Mouse (Mus musculus) kidney, embryonic 15.5 days (tissue): ENCODE results near the gene Scyl1. TPM values are rescaled to one million over a fixed set of nuclear protein-coding genes. Genes with fewer than 3 reads are reported as not detected.

Experiments used
- ATAC-seq: fragments of 200-750 bp; cut with Nextera tagmentation; replicated peaks from 2 replicates; pipeline ENCODE4 v1.8.0; 2017; ENCODE audit warnings: moderate TSS enrichment; ENCODE audit not compliant: low FRiP score
- H3K27ac ChIP-seq: fragments of 300-500 bp; sonication (generic); 2 replicates; pipeline ENCODE4 v1.5.1; 2015; ENCODE audit warnings: mild to moderate bottlenecking, inconsistent platforms
- H3K27me3 ChIP-seq: fragments of 300-500 bp; sonication (generic); 2 replicates; pipeline ENCODE4 v1.6.1; 2015; ENCODE audit warnings: inconsistent platforms
- H3K36me3 ChIP-seq: fragments of 300-500 bp; sonication (generic); 2 replicates; pipeline ENCODE4 v1.6.1; 2015; ENCODE audit warnings: inconsistent platforms
- H3K4me1 ChIP-seq: fragments of 300-500 bp; sonication (generic); 2 replicates; pipeline ENCODE4 v1.6.1; 2015; ENCODE audit warnings: inconsistent platforms
- H3K4me2 ChIP-seq: fragments of 300-500 bp; sonication (generic); 2 replicates; pipeline ENCODE4 v1.6.1; 2015; ENCODE audit warnings: moderate library complexity, mild to moderate bottlenecking, inconsistent platforms
- H3K4me3 ChIP-seq: fragments of 300-500 bp; sonication (generic); replicated peaks from 2 replicates; pipeline ENCODE4 v1.5.1; 2015; ENCODE audit warnings: mild to moderate bottlenecking, inconsistent platforms
- H3K9ac ChIP-seq: fragments of 300-500 bp; sonication (generic); 2 replicates; pipeline ENCODE4 v1.6.1; 2015; ENCODE audit warnings: mild to moderate bottlenecking, inconsistent platforms
- H3K9me3 ChIP-seq: fragments of 300-500 bp; sonication (generic); replicated peaks from 2 replicates; pipeline ENCODE4 v1.6.1; 2016; ENCODE audit warnings: inconsistent platforms
- WGBS: fragments of 180-500 bp; shearing (Covaris S2); methylation state at CpG from one replicate; pipeline ENCODE4 v1.1.7; 2015; ENCODE audit warnings: mixed read lengths; 5-methylcytosine and 5-hydroxymethylcytosine counted together
- polyA plus RNA-seq: library from polyadenylated mRNA; unstranded; fragments of >200 nt; fragmentation: Nextera tagmentation; extraction: Ambion mirVana; gene quantifications from 2 replicates; pipeline ENCODE4 v1.2.1, GENCODE M21; 2015

Scyl1 gene
- polyA plus RNA-seq, 1 experiment from 2014 or later: 76.0 TPM

DNA sequence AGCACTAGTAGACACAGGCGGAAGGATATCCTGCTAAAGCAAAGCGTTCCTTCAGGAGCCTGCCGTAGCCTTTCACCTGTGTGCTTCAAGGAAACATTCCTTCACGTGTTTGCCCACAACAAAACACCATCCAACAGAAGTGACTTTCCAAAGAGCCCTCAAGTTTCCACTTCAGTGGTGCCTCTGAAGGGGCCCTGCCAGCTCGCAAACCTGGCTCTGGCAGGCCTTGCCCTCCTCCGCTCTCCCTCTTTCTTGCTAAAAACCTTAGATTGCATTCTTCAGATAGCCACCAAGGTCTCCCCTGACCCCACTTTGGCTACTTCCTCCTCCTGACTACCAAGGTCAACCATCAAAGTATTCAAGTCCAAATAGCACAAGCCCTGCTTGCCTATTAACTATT is 10.3 kb upstream of the Scyl1 start:
- no peak for ATAC-seq
- H3K9me3 ChIP-seq: no peaks in the 10 kb centered on the region
- peaks cover under 1% of the 10 kb centered on the region for H3K4me1 ChIP-seq
- no peaks in the 10 kb centered on the region for H3K27me3 ChIP-seq
- 79% methylated on average over 6 of the region's 6 CpGs for WGBS
- H3K36me3 ChIP-seq: no peaks in the 10 kb centered on the region
- no peak overlapping the region for H3K4me3 ChIP-seq
- H3K27ac ChIP-seq: no peak overlapping the region
- no peak overlapping the region for H3K9ac ChIP-seq
- no peak overlapping the region for H3K4me2 ChIP-seq

GRCm38 (mm10) chr19:5780203-5780602 is 9.0 kb upstream of the Scyl1 start:
- Histone ChIP-seq H3K27me3 (no peaks in the 10 kb centered on the region), H3K36me3 (no peaks in the 10 kb centered on the region), H3K9me3 (no peaks in the 10 kb centered on the region), H3K27ac (no peak overlapping the region), H3K4me2 (no peak overlapping the region), H3K4me1 (no peaks in the 10 kb centered on the region), H3K9ac (no peak overlapping the region), H3K4me3 (no peak overlapping the region)
- 63% methylated on average over 7 of the region's 7 CpGs for WGBS
- ATAC-seq: no peak

GRCm38 (mm10) chr19:5778312-5778711 is 7.1 kb upstream of the Scyl1 start:
- no peak for ATAC-seq
- WGBS: 64% methylated on average over 8 of the region's 8 CpGs
- Histone ChIP-seq H3K27me3 (no peaks in the 10 kb centered on the region), H3K36me3 (no peaks in the 10 kb centered on the region), H3K27ac (no peak overlapping the region), H3K4me1 (no peaks in the 10 kb centered on the region), H3K4me2 (no peak overlapping the region), H3K9me3 (no peaks in the 10 kb centered on the region), H3K4me3 (no peak overlapping the region), H3K9ac (no peak overlapping the region)

GRCm38 (mm10) chr19:5777387-5778032 is 6.3 kb upstream of the Scyl1 start:
- no peaks in the 10 kb centered on the region for H3K4me1 ChIP-seq
- no peak for ATAC-seq
- no peak overlapping the region for H3K4me2 ChIP-seq

DNA sequence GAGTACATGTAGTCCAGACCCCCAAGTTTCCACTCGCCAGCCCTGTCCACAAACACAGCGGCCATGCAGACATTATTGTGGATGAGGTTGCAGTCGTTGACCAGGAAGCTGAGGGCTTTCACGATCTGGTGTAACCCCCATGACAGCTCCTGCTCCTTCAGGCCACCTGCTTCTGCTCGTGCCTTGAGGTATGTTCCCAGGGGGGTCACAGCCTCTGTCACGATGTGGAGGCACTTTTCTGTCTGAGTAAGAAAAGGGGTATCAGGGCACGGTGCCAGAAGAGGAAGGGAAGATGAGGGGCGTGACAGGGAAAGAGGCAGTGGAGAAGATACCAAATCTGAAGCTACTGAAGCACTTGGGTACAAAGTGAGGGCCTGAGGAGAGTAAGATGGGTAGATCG is 908 bp downstream of the Scyl1 start:
- Histone ChIP-seq H3K9ac (peak overlapping the region; percentile 62), H3K4me3 (peak overlapping the region; percentile 58), H3K4me1 (peaks cover 24% of the 10 kb centered on the region), H3K27me3 (no peaks in the 10 kb centered on the region), H3K9me3 (no peaks in the 10 kb centered on the region), H3K27ac (peak overlapping the region; percentile 77), H3K36me3 (peaks cover 46% of the 10 kb centered on the region), H3K4me2 (peak overlapping the region; percentile 90)
- 30% methylated on average over 9 of the region's 9 CpGs for WGBS
- ATAC-seq: no peak

More at GRCm38 (mm10) chr19:5777387-5778032, 6.3 kb upstream of the Scyl1 start:
- Histone ChIP-seq H3K27me3 (no peaks in the 10 kb centered on the region), H3K4me3 (no peak overlapping the region), H3K36me3 (no peaks in the 10 kb centered on the region), H3K9me3 (no peaks in the 10 kb centered on the region), H3K9ac (no peak overlapping the region), H3K27ac (no peak overlapping the region)
- WGBS: 74% methylated on average over 9 of the region's 9 CpGs

DNA sequence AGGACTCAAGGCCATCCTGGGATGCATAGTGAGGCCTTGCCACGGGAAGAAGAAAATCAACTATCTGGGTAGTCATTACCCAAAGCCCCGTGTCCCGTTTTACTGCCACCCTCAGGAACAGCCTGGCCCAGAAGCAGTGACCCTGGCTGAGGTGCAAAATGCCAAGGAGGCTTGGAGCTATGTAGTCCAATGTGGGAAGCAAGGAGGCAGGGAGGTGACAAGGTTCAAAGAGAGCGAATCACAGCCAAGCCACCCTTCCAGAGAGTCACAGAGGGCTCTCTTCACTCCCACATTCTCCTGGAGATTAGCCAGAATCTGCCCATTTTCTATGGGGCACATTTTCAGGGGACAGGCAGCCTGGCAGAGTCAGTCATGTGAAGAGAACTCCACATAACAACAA is 3.9 kb downstream of the Scyl1 start:
- no peak overlapping the region for H3K27ac ChIP-seq
- H3K9me3 ChIP-seq: no peaks in the 10 kb centered on the region
- H3K27me3 ChIP-seq: no peaks in the 10 kb centered on the region
- H3K4me3 ChIP-seq: no peak overlapping the region
- H3K4me1 ChIP-seq: peaks cover 24% of the 10 kb centered on the region
- peaks cover 75% of the 10 kb centered on the region for H3K36me3 ChIP-seq
- no peak overlapping the region for H3K9ac ChIP-seq
- H3K4me2 ChIP-seq: no peak overlapping the region
- ATAC-seq: no peak
- 75% methylated on average over 4 of the region's 4 CpGs for WGBS

GRCm38 (mm10) chr19:5763163-5763562 is 8.1 kb downstream of the Scyl1 start:
- H3K36me3 ChIP-seq: peaks cover 98% of the 10 kb centered on the region

DNA sequence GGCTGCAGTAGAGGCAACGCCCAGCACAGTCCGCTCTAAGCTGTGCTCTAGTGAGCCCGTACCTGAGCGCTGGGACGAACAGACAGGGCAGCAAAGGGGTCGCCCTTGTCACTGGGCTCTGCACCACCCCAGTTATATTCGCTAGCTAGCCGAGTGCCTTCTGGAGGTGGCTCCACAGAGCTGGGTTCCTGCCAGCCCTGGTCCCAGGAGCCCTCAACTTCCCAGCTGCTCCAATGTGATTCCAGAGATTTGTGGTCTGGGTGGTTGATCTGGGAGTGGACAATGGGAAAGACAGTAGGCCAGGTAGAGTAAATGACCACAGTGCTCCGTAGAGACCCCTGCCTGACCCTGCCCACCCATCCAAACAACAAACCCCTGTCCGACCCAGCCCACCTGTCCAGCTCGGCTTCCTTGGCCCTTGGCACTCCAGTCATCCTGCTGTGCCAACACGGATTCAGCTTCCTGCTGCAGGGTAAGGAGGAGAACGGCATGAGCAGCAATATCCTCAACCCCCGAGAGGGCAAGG is 12.3 kb downstream of the Scyl1 start:
- no peak overlapping the region for H3K4me3 ChIP-seq
- H3K27ac ChIP-seq: no peak overlapping the region
- ATAC-seq: no peak
- 89% methylated on average over 14 of the region's 14 CpGs for WGBS
- no peak overlapping the region for H3K4me2 ChIP-seq
- no peaks in the 10 kb centered on the region for H3K9me3 ChIP-seq
- H3K9ac ChIP-seq: no peak overlapping the region
- H3K36me3 ChIP-seq: peaks cover 69% of the 10 kb centered on the region
- H3K4me1 ChIP-seq: peaks cover 16% of the 10 kb centered on the region
- peaks cover 31% of the 10 kb centered on the region for H3K27me3 ChIP-seq

More at GRCm38 (mm10) chr19:5763163-5763562, 8.1 kb downstream of the Scyl1 start:
- ATAC-seq: no peak
- Histone ChIP-seq H3K9ac (no peak overlapping the region), H3K4me2 (no peak overlapping the region), H3K27me3 (peaks cover 4% of the 10 kb centered on the region; the same call in 1 of the 2 replicates), H3K4me1 (peaks cover 4% of the 10 kb centered on the region; the same call in 1 of the 2 replicates), H3K9me3 (no peaks in the 10 kb centered on the region), H3K27ac (no peak overlapping the region), H3K4me3 (no peak overlapping the region)
- WGBS: 90% methylated on average over 6 of the region's 6 CpGs

DNA sequence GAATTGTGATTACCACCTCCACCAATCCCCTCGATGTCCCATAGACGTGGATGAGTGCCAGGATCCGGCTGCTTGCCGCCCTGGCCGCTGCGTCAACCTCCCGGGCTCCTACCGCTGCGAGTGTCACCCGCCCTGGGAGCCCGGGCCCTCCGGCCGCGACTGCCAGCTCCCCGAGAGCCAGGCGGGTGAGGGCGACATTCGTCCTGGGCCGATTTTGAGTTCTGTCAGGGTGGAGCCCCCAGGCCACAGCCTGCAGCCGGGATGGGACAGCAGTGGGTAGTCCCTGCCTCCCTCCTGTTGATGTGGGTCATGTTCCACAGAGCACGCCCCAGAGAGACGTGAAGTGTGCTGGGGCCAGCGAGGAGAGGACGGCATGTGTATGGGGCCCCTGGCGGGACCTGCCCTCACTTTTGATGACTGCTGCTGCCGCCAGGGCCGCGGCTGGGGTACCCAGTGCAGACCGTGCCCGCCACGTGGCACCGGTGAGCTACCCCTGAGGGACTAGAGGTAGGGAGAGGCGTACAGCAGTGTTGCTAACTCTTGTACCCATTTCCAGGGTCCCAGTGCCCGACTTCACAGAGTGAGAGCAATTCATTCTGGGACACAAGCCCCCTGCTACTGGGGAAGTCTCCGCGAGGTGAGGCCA is 14.1 kb downstream of the Scyl1 start:
- ATAC-seq: peak; percentile 44; the same call in 1 of the 2 replicates
- Histone ChIP-seq H3K4me1 (peaks cover 16% of the 10 kb centered on the region), H3K27me3 (peaks cover 37% of the 10 kb centered on the region), H3K9me3 (no peaks in the 10 kb centered on the region), H3K4me3 (peak overlapping the region; percentile 25), H3K4me2 (peak overlapping the region; percentile 58), H3K9ac (peak overlapping the region; percentile 21; the same call in 1 of the 2 replicates), H3K36me3 (peaks cover 52% of the 10 kb centered on the region), H3K27ac (no peak overlapping the region)
- 14% methylated on average over 36 of the region's 36 CpGs for WGBS

DNA sequence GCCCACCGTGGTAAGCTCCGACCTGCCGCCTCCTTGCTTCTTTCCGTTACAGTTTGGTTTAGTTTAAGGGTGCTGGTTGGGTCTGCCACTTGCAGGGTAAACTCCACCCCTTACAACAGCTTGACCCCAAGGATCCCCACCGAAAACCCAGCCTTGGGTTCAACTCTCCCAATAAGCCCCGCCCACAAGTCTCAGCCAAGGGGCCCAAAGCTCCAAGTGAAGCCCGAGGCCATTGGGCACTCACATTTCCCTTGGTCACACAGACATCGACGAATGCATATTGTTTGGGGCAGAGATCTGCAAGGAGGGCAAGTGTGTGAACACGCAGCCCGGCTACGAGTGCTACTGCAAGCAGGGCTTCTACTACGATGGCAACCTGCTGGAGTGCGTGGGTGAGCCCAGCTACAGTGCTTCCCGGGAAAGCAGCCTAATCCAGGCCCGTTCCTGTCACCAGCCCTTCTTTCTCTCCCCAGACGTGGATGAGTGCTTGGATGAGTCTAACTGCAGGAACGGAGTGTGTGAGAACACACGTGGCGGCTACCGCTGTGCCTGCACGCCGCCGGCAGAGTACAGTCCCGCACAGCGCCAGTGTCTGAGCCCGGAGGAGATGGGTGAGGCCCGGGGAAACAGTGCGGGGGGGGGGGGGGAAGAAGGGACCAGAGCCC is 14.8 kb downstream of the Scyl1 start:
- ATAC-seq: peak; percentile 38; the same call in 1 of the 2 replicates
- Histone ChIP-seq H3K36me3 (peaks cover 45% of the 10 kb centered on the region), H3K4me1 (peaks cover 22% of the 10 kb centered on the region), H3K27ac (no peak overlapping the region), H3K27me3 (peaks cover 44% of the 10 kb centered on the region), H3K4me3 (peak overlapping the region; percentile 25), H3K9me3 (no peaks in the 10 kb centered on the region), H3K9ac (peak overlapping the region; percentile 21; the same call in 1 of the 2 replicates), H3K4me2 (peak overlapping the region; percentile 58)
- WGBS: 14% methylated on average over 29 of the region's 29 CpGs

GRCm38 (mm10) chr19:5751742-5752141 is 19.5 kb downstream of the Scyl1 start:
- peak overlapping the region; percentile 41 for H3K4me2 ChIP-seq
- no peak overlapping the region for H3K9ac ChIP-seq

GRCm38 (mm10) chr19:5750951-5751350 is 20.3 kb downstream of the Scyl1 start:
- no peak for ATAC-seq
- 10% methylated on average over 22 of the region's 22 CpGs for WGBS
- Histone ChIP-seq H3K27me3 (peaks cover 59% of the 10 kb centered on the region), H3K9ac (no peak overlapping the region), H3K4me2 (peak overlapping the region; percentile 41), H3K9me3 (no peaks in the 10 kb centered on the region), H3K27ac (no peak overlapping the region), H3K4me1 (peaks cover 21% of the 10 kb centered on the region), H3K4me3 (peak overlapping the region; percentile 16; the same call in 1 of the 2 replicates), H3K36me3 (no peaks in the 10 kb centered on the region)

More at GRCm38 (mm10) chr19:5751742-5752141, 19.5 kb downstream of the Scyl1 start:
- Histone ChIP-seq H3K4me3 (peak overlapping the region; percentile 16), H3K4me1 (peaks cover 20% of the 10 kb centered on the region), H3K9me3 (no peaks in the 10 kb centered on the region), H3K27me3 (peaks cover 62% of the 10 kb centered on the region), H3K27ac (0 out of 2 replicates have a peak overlapping the region, but pooled peaks have one; percentile 13), H3K36me3 (no peaks in the 10 kb centered on the region)
- WGBS: 12% methylated on average over 20 of the region's 20 CpGs
- ATAC-seq: peak; percentile 35; the same call in 1 of the 2 replicates
